Mouse (Mus musculus) MEL (cell line): ENCODE data around the gene Ccdc38. TPM values are rescaled to one million over a fixed set of nuclear protein-coding genes. Genes with fewer than 3 reads are reported as not detected.

Experiments used
- DNase-seq: peaks from one replicate; pipeline ENCODE4 v3.0.0; 2011; ENCODE audit warnings: low read depth, low spot score
- H3K27ac ChIP-seq: 2 replicates; pipeline ENCODE4 v1.5.1; 2012; ENCODE audit warnings: low read depth, mild to moderate bottlenecking, control low read depth, low read length, moderate library complexity; ENCODE audit not compliant: control insufficient read depth
- H3K27me3 ChIP-seq, 2 experiments: fragments of 150-350 bp in 1 of 2; sonication (generic) in 1 of 2; 2 replicates each; pipeline ENCODE4 v1.6.1; 2012; ENCODE audit warnings: low read length in 2 of 2, mild to moderate bottlenecking in 2 of 2, improper control_type of control experiment in 1 of 2, moderate library complexity in 1 of 2; ENCODE audit not compliant: insufficient read depth in 2 of 2, control insufficient read depth in 1 of 2
- H3K36me3 ChIP-seq, 2 experiments: 2 replicates each; pipeline ENCODE4 v1.6.1; 2012 to 2014; ENCODE audit warnings: low read length in 2 of 2, improper control_type of control experiment in 1 of 2, inconsistent platforms in 1 of 2, mild to moderate bottlenecking in 1 of 2; ENCODE audit not compliant: insufficient read depth in 2 of 2, control insufficient read depth in 1 of 2
- H3K4me1 ChIP-seq, 2 experiments: fragments of 150-350 bp in 1 of 2; sonication (generic) in 1 of 2; 2 replicates each; pipeline ENCODE4 v1.6.1; 2012; ENCODE audit warnings: low read length in 2 of 2, improper control_type of control experiment in 1 of 2, mild to moderate bottlenecking in 1 of 2; ENCODE audit not compliant: insufficient read depth in 2 of 2, control insufficient read depth in 1 of 2
- H3K4me3 ChIP-seq, 2 experiments: fragments of 150-350 bp in 1 of 2; sonication (generic) in 1 of 2; 2 replicates each; pipeline ENCODE4 v1.5.1; 2012; ENCODE audit warnings: low read depth in 2 of 2, low read length in 2 of 2, mild to moderate bottlenecking in 2 of 2, moderate library complexity in 2 of 2, control low read depth in 1 of 2, improper control_type of control experiment in 1 of 2; ENCODE audit not compliant: control insufficient read depth in 1 of 2, insufficient read depth in 1 of 2
- H3K79me2 ChIP-seq: 2 replicates; pipeline ENCODE4 v1.6.1; 2012; ENCODE audit warnings: mild to moderate bottlenecking, low read length, moderate library complexity; ENCODE audit not compliant: control insufficient read depth, poor library complexity, insufficient read depth
- H3K9ac ChIP-seq: 2 replicates; pipeline ENCODE4 v1.6.1; 2012; ENCODE audit warnings: low read depth, mild to moderate bottlenecking, control low read depth, low read length, moderate library complexity; ENCODE audit not compliant: control insufficient read depth, poor library complexity, severe bottlenecking
- H3K9me3 ChIP-seq: fragments of 150-350 bp; sonication (generic); replicated peaks from 2 replicates; pipeline ENCODE4 v1.6.1; 2012; ENCODE audit warnings: mild to moderate bottlenecking, low read length, improper control_type of control experiment, moderate library complexity; ENCODE audit not compliant: insufficient read depth
- CHD1 ChIP-seq: IDR thresholded peaks from 2 replicates; pipeline ENCODE4 v1.6.1; 2012; ENCODE audit warnings: low read depth, mild to moderate bottlenecking, inconsistent platforms, low read length, improper control_type of control experiment
- CHD2 ChIP-seq: IDR thresholded peaks from 2 replicates; pipeline ENCODE4 v1.6.1; 2011; ENCODE audit warnings: low read length, improper control_type of control experiment
- CTCF ChIP-seq, 3 experiments: IDR thresholded peaks in 2 of 3; conservative IDR thresholded peaks in 1 of 3; 2 replicates each; pipeline ENCODE4 v1.5.1; 2011 to 2012; ENCODE audit warnings: low read length in 3 of 3, low read depth in 2 of 3, mild to moderate bottlenecking in 2 of 3, improper control_type of control experiment in 1 of 3, inconsistent platforms in 1 of 3, mixed read lengths in 1 of 3, moderate library complexity in 1 of 3; ENCODE audit not compliant: control insufficient read depth in 1 of 3, insufficient read depth in 1 of 3, poor library complexity in 1 of 3, severe bottlenecking in 1 of 3
- ELF1 ChIP-seq: IDR thresholded peaks from 2 replicates; pipeline ENCODE4 v1.6.1; 2014; ENCODE audit warnings: low read depth, mild to moderate bottlenecking, inconsistent platforms, low read length, improper control_type of control experiment, moderate library complexity
- EP300 ChIP-seq, 2 experiments: IDR thresholded peaks; 2 replicates each; pipeline ENCODE4 v1.6.1; 2011; ENCODE audit warnings: improper control_type of control experiment in 2 of 2, low read length in 2 of 2, low read depth in 1 of 2, mild to moderate bottlenecking in 1 of 2
- ETS1 ChIP-seq: IDR thresholded peaks from 2 replicates; pipeline ENCODE4 v1.6.1; 2012; ENCODE audit warnings: low read depth, mild to moderate bottlenecking, inconsistent platforms, low read length, improper control_type of control experiment, moderate library complexity
- GATA1 ChIP-seq: IDR thresholded peaks from 2 replicates; pipeline ENCODE4 v1.6.1; 2011; ENCODE audit warnings: low read depth, low read length, improper control_type of control experiment
- HCFC1 ChIP-seq: IDR thresholded peaks from 2 replicates; pipeline ENCODE4 v1.6.1; 2012; ENCODE audit warnings: low read depth, mild to moderate bottlenecking, inconsistent platforms, low read length, improper control_type of control experiment, moderate library complexity
- JUND ChIP-seq: IDR thresholded peaks from 2 replicates; pipeline ENCODE4 v1.6.1; 2011; ENCODE audit warnings: low read depth, mild to moderate bottlenecking, improper control_type of control experiment, low read length
- MAFK ChIP-seq: IDR thresholded peaks from 2 replicates; pipeline ENCODE4 v1.6.1; 2011; ENCODE audit warnings: low read depth, mild to moderate bottlenecking, low read length, improper control_type of control experiment, borderline replicate concordance
- MAX ChIP-seq: IDR thresholded peaks from 2 replicates; pipeline ENCODE4 v1.6.1; 2011; ENCODE audit warnings: low read length, improper control_type of control experiment
- MAZ ChIP-seq: IDR thresholded peaks from 2 replicates; pipeline ENCODE4 v1.6.1; 2012; ENCODE audit warnings: low read depth, mild to moderate bottlenecking, inconsistent platforms, low read length, improper control_type of control experiment
- MYB ChIP-seq: IDR thresholded peaks from 2 replicates; pipeline ENCODE4 v1.6.1; 2011; ENCODE audit warnings: mild to moderate bottlenecking, low read depth, low read length, improper control_type of control experiment
- NELFE ChIP-seq: IDR thresholded peaks from 2 replicates; pipeline ENCODE4 v1.6.1; 2011; ENCODE audit warnings: low read depth, low read length, improper control_type of control experiment
- NRF1 ChIP-seq: IDR thresholded peaks from 2 replicates; pipeline ENCODE4 v1.6.1; 2014; ENCODE audit warnings: low read depth, mild to moderate bottlenecking, inconsistent platforms, low read length, improper control_type of control experiment, moderate library complexity; ENCODE audit not compliant: poor library complexity, insufficient read depth, severe bottlenecking
- POLR2A ChIP-seq, 2 experiments: IDR thresholded peaks; 2 replicates each; pipeline ENCODE4 v1.6.1; 2011 to 2012; ENCODE audit warnings: low read length in 2 of 2, mild to moderate bottlenecking in 2 of 2, control low read depth in 1 of 2, improper control_type of control experiment in 1 of 2, low read depth in 1 of 2, moderate library complexity in 1 of 2; ENCODE audit not compliant: control insufficient read depth in 1 of 2, insufficient read depth in 1 of 2, poor library complexity in 1 of 2
- POLR2AphosphoS2 ChIP-seq: IDR thresholded peaks from 2 replicates; pipeline ENCODE4 v1.6.1; 2011; ENCODE audit warnings: low read length, improper control_type of control experiment
- RAD21 ChIP-seq: IDR thresholded peaks from 2 replicates; pipeline ENCODE4 v1.6.1; 2011; ENCODE audit warnings: mild to moderate bottlenecking, low read depth, low read length, improper control_type of control experiment
- RCOR1 ChIP-seq: IDR thresholded peaks from 2 replicates; pipeline ENCODE4 v1.6.1; 2012; ENCODE audit warnings: low read depth, mild to moderate bottlenecking, inconsistent platforms, low read length, improper control_type of control experiment
- SIN3A ChIP-seq: IDR thresholded peaks from 2 replicates; pipeline ENCODE4 v1.6.1; 2012; ENCODE audit warnings: low read length, improper control_type of control experiment, inconsistent platforms
- SMC3 ChIP-seq: IDR thresholded peaks from 2 replicates; pipeline ENCODE4 v1.6.1; 2011; ENCODE audit warnings: low read depth, low read length, improper control_type of control experiment
- TBP ChIP-seq: IDR thresholded peaks from 2 replicates; pipeline ENCODE4 v1.8.0; 2011; ENCODE audit warnings: low read depth, low read length, improper control_type of control experiment
- UBTF ChIP-seq: IDR thresholded peaks from 2 replicates; pipeline ENCODE4 v1.6.1; 2012; ENCODE audit warnings: low read depth, mild to moderate bottlenecking, inconsistent platforms, low read length, improper control_type of control experiment, moderate library complexity, borderline replicate concordance; ENCODE audit not compliant: insufficient read depth
- USF1 ChIP-seq: IDR thresholded peaks from 2 replicates; pipeline ENCODE4 v1.6.1; 2014; ENCODE audit warnings: low read depth, mild to moderate bottlenecking, inconsistent platforms, low read length, improper control_type of control experiment, moderate library complexity
- USF2 ChIP-seq, 2 experiments: IDR thresholded peaks; 2 replicates each; pipeline ENCODE4 v1.6.1; 2011 to 2012; ENCODE audit warnings: improper control_type of control experiment in 2 of 2, low read length in 2 of 2, borderline replicate concordance in 1 of 2, inconsistent platforms in 1 of 2, low read depth in 1 of 2, mild to moderate bottlenecking in 1 of 2; ENCODE audit not compliant: insufficient read depth in 1 of 2
- ZKSCAN1 ChIP-seq: IDR thresholded peaks from 2 replicates; pipeline ENCODE4 v1.6.1; 2012; ENCODE audit warnings: low read depth, mild to moderate bottlenecking, inconsistent platforms, low read length, improper control_type of control experiment, moderate library complexity
- ZMIZ1 ChIP-seq: IDR thresholded peaks from 2 replicates; pipeline ENCODE4 v1.6.1; 2012; ENCODE audit warnings: low read depth, mild to moderate bottlenecking, inconsistent platforms, low read length, improper control_type of control experiment, moderate library complexity
- polyA plus RNA-seq, 2 experiments: library from polyadenylated mRNA; stranded (reverse) in 1 of 2; unstranded in 1 of 2; fragments of >175 nt in 1 of 2; fragments of >200 nt in 1 of 2; gene quantifications; 2 replicates each; pipeline versions ENCODE4 v1.2.1 to v1.2.4; 2012; ENCODE audit warnings: low replicate concordance in 2 of 2, low read depth in 1 of 2; ENCODE audit not compliant: insufficient read length in 2 of 2, insufficient read depth in 1 of 2, missing spikeins in 1 of 2
- total RNA-seq: library from RNA; depleted of rRNA; stranded (reverse); fragments of 300-350 nt; gene quantifications from 2 replicates; pipeline ENCODE4 v1.2.3, GENCODE M21; 2012

Ccdc38 gene
- total and polyA plus RNA-seq, 3 experiments = 0.22 TPM; not detected in 2

- Histone ChIP-seq H3K4me1 (peaks cover 0 to 3% of the 10 kb centered on the region in 2 experiments; a peak in 1 of 4 replicates), H3K79me2 (no peaks in the 10 kb centered on the region), H3K4me3 (no peak overlapping the region), H3K9ac (no peak overlapping the region), H3K27me3 (no peaks in the 10 kb centered on the region), H3K36me3 (no peaks in the 10 kb centered on the region), H3K9me3 (no peaks in the 10 kb centered on the region), H3K27ac (no peak overlapping the region)
- no peak for DNase-seq
- no peak for TF ChIP-seq HCFC1
- TF ChIP-seq SIN3A = no peak
- TF ChIP-seq CHD2 = no peak
- no peak for TF ChIP-seq CTCF (IDR thresholded peaks at IDR 0.05 in 2 of 3, conservative IDR thresholded peaks at IDR 0.05 in 1 of 3; ENCODE audit: control insufficient read depth in 1 of 3, insufficient read depth in 1 of 3, low read depth in 2 of 3, low read length in 3 of 3, poor library complexity in 1 of 3, severe bottlenecking in 1 of 3)
- no peak for TF ChIP-seq MAZ
- TF ChIP-seq ZMIZ1 = no peak
- no peak for TF ChIP-seq GATA1
- no peak for TF ChIP-seq NELFE
- TF ChIP-seq RCOR1 = no peak
Observed at GRCm38 (mm10) chr10:93515927-93516326, 24.5 kb upstream of the Ccdc38 start.

- H3K27ac ChIP-seq = no peak overlapping the region
- no peaks in the 10 kb centered on the region for H3K79me2 ChIP-seq
- no peak for DNase-seq
- TF ChIP-seq MAX = no peak
- TF ChIP-seq EP300 (IDR thresholded peaks at IDR 0.05; ENCODE audit: low read depth in 1 of 2, low read length in 2 of 2) = no peak
- TF ChIP-seq MAZ = no peak
- no peak for TF ChIP-seq POLR2A (IDR thresholded peaks at IDR 0.05; ENCODE audit: control insufficient read depth in 1 of 2, insufficient read depth in 1 of 2, low read depth in 1 of 2, low read length in 2 of 2, poor library complexity in 1 of 2)
- TF ChIP-seq POLR2AphosphoS2 = no peak
- TF ChIP-seq TBP = no peak
- no peak for TF ChIP-seq ZKSCAN1
- TF ChIP-seq JUND = no peak
- no peak for TF ChIP-seq MYB
- no peak for TF ChIP-seq NRF1
- TF ChIP-seq MAFK = no peak
- TF ChIP-seq ELF1 = no peak
- no peak for TF ChIP-seq SMC3
- TF ChIP-seq RAD21 = no peak
- no peak for TF ChIP-seq CHD1
- no peak for TF ChIP-seq ETS1
- no peak for TF ChIP-seq USF1
- no peak for TF ChIP-seq USF2 (IDR thresholded peaks at IDR 0.05; ENCODE audit: borderline replicate concordance in 1 of 2, insufficient read depth in 1 of 2, low read depth in 1 of 2, low read length in 2 of 2)
- TF ChIP-seq UBTF = no peak
- H3K27me3 ChIP-seq = no peaks in the 10 kb centered on the region; a peak in 1 of 4 replicates
- H3K9me3 ChIP-seq = no peaks in the 10 kb centered on the region
- peaks cover 0 to 3% of the 10 kb centered on the region in 2 experiments; a peak in 1 of 4 replicates for H3K4me1 ChIP-seq
- no peak overlapping the region for H3K9ac ChIP-seq
- no peaks in the 10 kb centered on the region for H3K36me3 ChIP-seq
- no peak overlapping the region for H3K4me3 ChIP-seq
Observed at GRCm38 (mm10) chr10:93517754-93518153, 22.7 kb upstream of the Ccdc38 start.
